Comparison of ENCODE assay signal across 11 mouse cellular contexts in genomic region chr7:66442501-66443369, GRCm38 (mm10). TPM values are rescaled to one million over a fixed set of nuclear protein-coding genes. Genes with fewer than 3 reads are reported as not detected.
DNase-seq lines count a peak whose midpoint lies in the region; ATAC-seq and TF ChIP-seq lines count a peak whose summit lies in the region.
"Had no signal": no experiment of that assay in that cellular context is flagged by ENCODE, and none has a peak within 500 bp of the region (broad histone marks: within the 10 kb centered on the region; RNA-seq: fewer than 3 reads in every experiment).

No protein-coding gene starts in this region.

- H3K36me3 ChIP-seq in embryonic facial prominence, embryonic 12.5 days, result no peaks in the 10 kb centered on the region
- H3K36me3 ChIP-seq in embryonic facial prominence, embryonic 10.5 days (replicated peaks), result no peaks in the 10 kb centered on the region
- H3K36me3 ChIP-seq in kidney, postnatal 0 days (ENCODE audit: insufficient read depth, low read length), result no peaks in the 10 kb centered on the region
- no peaks in the 10 kb centered on the region for H3K36me3 ChIP-seq in liver, postnatal 0 days (replicated peaks; ENCODE audit: insufficient read depth, low read length)

- H3K9ac ChIP-seq in embryonic facial prominence, embryonic 12.5 days, result no peak overlapping the region
- H3K9ac ChIP-seq in kidney, postnatal 0 days (ENCODE audit: low read depth, low read length), result no peak overlapping the region
- H3K9ac ChIP-seq in liver, postnatal 0 days (replicated peaks), result no peak overlapping the region

- TF ChIP-seq CTCF in kidney, postnatal 0 days (IDR thresholded peaks at IDR 0.05; ENCODE audit: low read depth), result no peak
- no peak for TF ChIP-seq CTCF in liver, postnatal 0 days (IDR thresholded peaks at IDR 0.05; ENCODE audit: low read depth)

- peaks cover 19% of the 10 kb centered on the region for H3K4me1 ChIP-seq in embryonic facial prominence, embryonic 12.5 days
- peaks cover 34% of the 10 kb centered on the region for H3K4me1 ChIP-seq in embryonic facial prominence, embryonic 10.5 days
- H3K4me1 ChIP-seq in kidney, postnatal 0 days (replicated peaks; ENCODE audit: insufficient read depth, low read length), result peaks cover 18% of the 10 kb centered on the region
- H3K4me1 ChIP-seq in liver, postnatal 0 days (ENCODE audit: insufficient read depth), result no peaks in the 10 kb centered on the region

- peak overlapping the region; percentile 12; the same call in 1 of the 2 replicates for H3K27ac ChIP-seq in embryonic facial prominence, embryonic 12.5 days
- H3K27ac ChIP-seq in embryonic facial prominence, embryonic 10.5 days (replicated peaks), result no peak overlapping the region; the same call in 1 of the 2 replicates
- peak overlapping the region; percentile 42; the same call in 1 of the 2 replicates for H3K27ac ChIP-seq in kidney, postnatal 0 days
- no peak overlapping the region for H3K27ac ChIP-seq in liver, postnatal 0 days (ENCODE audit: low read depth)

- intact Hi-C loops in gastrocnemius, postnatal 14 days (cut with DNase I; ENCODE audit: low total_unique reads), result no loop called here

- no peak overlapping the region for H3K4me3 ChIP-seq in embryonic facial prominence, embryonic 12.5 days
- H3K4me3 ChIP-seq in embryonic facial prominence, embryonic 10.5 days, result no peak overlapping the region
- H3K4me3 ChIP-seq in kidney, postnatal 0 days (replicated peaks; ENCODE audit: low read depth, low read length), result no peak overlapping the region
- no peak overlapping the region for H3K4me3 ChIP-seq in liver, postnatal 0 days (ENCODE audit: low read depth, low read length)
- H3K4me3 ChIP-seq: erythroblast, embryonic 14.5 days had no signal

- no peak for TF ChIP-seq EP300 in liver, postnatal 0 days (IDR thresholded peaks at IDR 0.05; ENCODE audit: low read depth)

- DNase-seq in embryonic facial prominence, embryonic 10.5 days (ENCODE audit: low spot score), result no peak
- peak; percentile 62 for DNase-seq in kidney, postnatal 0 days (ENCODE audit: low spot score)
- DNase-seq in kidney, adult 8-10 months, result no peak
- DNase-seq in gastrocnemius, postnatal 14 days, result peak; percentile 57
- DNase-seq in lung, postnatal 10 days, result peak; percentile 50
- no peak for DNase-seq in liver, postnatal 0 days
- no peak for DNase-seq in cerebellum, postnatal 25 days
- DNase-seq: B cell, adult 2 months had no signal

- H3K27me3 ChIP-seq in embryonic facial prominence, embryonic 12.5 days, result no peaks in the 10 kb centered on the region
- H3K27me3 ChIP-seq in embryonic facial prominence, embryonic 10.5 days (replicated peaks; ENCODE audit: low read depth, poor library complexity, severe bottlenecking), result 0 out of 2 replicates have a peak, but pooled peaks cover 4% of the 10 kb centered on the region
- H3K27me3 ChIP-seq in kidney, postnatal 0 days (ENCODE audit: insufficient read depth, low read length), result no peaks in the 10 kb centered on the region
- no peaks in the 10 kb centered on the region for H3K27me3 ChIP-seq in liver, postnatal 0 days (ENCODE audit: insufficient read depth, low read length)

- H3K9me3 ChIP-seq in embryonic facial prominence, embryonic 12.5 days, result no peaks in the 10 kb centered on the region
- H3K9me3 ChIP-seq in embryonic facial prominence, embryonic 10.5 days, result no peaks in the 10 kb centered on the region
- no peaks in the 10 kb centered on the region for H3K9me3 ChIP-seq in kidney, postnatal 0 days (replicated peaks; ENCODE audit: low read length)
- H3K9me3 ChIP-seq in liver, postnatal 0 days (ENCODE audit: low read length), result no peaks in the 10 kb centered on the region

- no peak overlapping the region for H3K4me2 ChIP-seq in embryonic facial prominence, embryonic 12.5 days (replicated peaks)
- no peak overlapping the region for H3K4me2 ChIP-seq in kidney, postnatal 0 days (ENCODE audit: low read length)
- no peak overlapping the region for H3K4me2 ChIP-seq in liver, postnatal 0 days (ENCODE audit: low read depth, low read length)

- ATAC-seq in embryonic facial prominence, embryonic 12.5 days (ENCODE audit: insufficient number of reproducible peaks, insufficient read depth, low FRiP score, low TSS enrichment), result no peak
- no peak for ATAC-seq in kidney, postnatal 0 days (replicated peaks; ENCODE audit: low FRiP score, low read depth)
- no peak for ATAC-seq in liver, postnatal 0 days

- 57% methylated on average over 15 of the region's 15 CpGs for WGBS in embryonic facial prominence, embryonic 12.5 days
- WGBS in embryonic facial prominence, embryonic 10.5 days, result 64% methylated on average over 15 of the region's 15 CpGs
- WGBS in kidney, postnatal 0 days, result 42% methylated on average over 15 of the region's 15 CpGs
- 64% methylated on average over 15 of the region's 15 CpGs for WGBS in liver, postnatal 0 days (ENCODE audit: insufficient replicate concordance)

RNA-seq across cellular contexts. Expression of gene Aldh1a3, which starts 15.4 kb away (rescaled TPM):
- 39.5 and 56.9 TPM in 2 replicates for polyA plus RNA-seq in embryonic facial prominence, embryonic 12.5 days (2016; fragmentation: Nextera tagmentation; extraction: Ambion mirVana)
- 39.7 and 47.1 TPM in 2 replicates for polyA plus RNA-seq in embryonic facial prominence, embryonic 10.5 days (2016; fragmentation: Nextera tagmentation; extraction: Ambion mirVana)
- polyA plus RNA-seq in kidney, postnatal 0 days (2015; fragmentation: Nextera tagmentation; extraction: Ambion mirVana), result 47.0 and 54.1 TPM in 2 replicates
- 1 to 10 TPM; 2.1 to 6.0 TPM for total RNA-seq in gastrocnemius, postnatal 14 days (2021)
- polyA plus RNA-seq in liver, postnatal 0 days (2015; fragmentation: Nextera tagmentation; extraction: Ambion mirVana), result 1.3 and 1.4 TPM in 2 replicates
- total RNA-seq: hematopoietic stem cell, adult 5-6 weeks had no signal
- polyA plus RNA-seq: erythroblast, embryonic 14.5 days had no signal

RNA-seq across cellular contexts. Expression of gene Lrrk1, which starts 54.6 kb away (rescaled TPM):
- polyA plus RNA-seq in embryonic facial prominence, embryonic 12.5 days (2016; fragmentation: Nextera tagmentation; extraction: Ambion mirVana), result 12.2 and 12.4 TPM in 2 replicates
- 8.5 and 8.7 TPM in 2 replicates for polyA plus RNA-seq in embryonic facial prominence, embryonic 10.5 days (2016; fragmentation: Nextera tagmentation; extraction: Ambion mirVana)
- polyA plus RNA-seq in kidney, postnatal 0 days (2015; fragmentation: Nextera tagmentation; extraction: Ambion mirVana), result 8.5 and 10.4 TPM in 2 replicates
- 1 to 10 TPM; 4.8 to 6.9 TPM for total RNA-seq in gastrocnemius, postnatal 14 days (2021)
- 2.6 and 3.0 TPM in 2 replicates for polyA plus RNA-seq in liver, postnatal 0 days (2015; fragmentation: Nextera tagmentation; extraction: Ambion mirVana)

Comparison
In these comparisons a context has a peak if more than half of its experiments do, and no peak if none do; other contexts are left out.
1. H3K27ac ChIP-seq: peak in embryonic facial prominence, embryonic 12.5 days (single experiment) and kidney, postnatal 0 days (single experiment); none in embryonic facial prominence, embryonic 10.5 days (single experiment) and liver, postnatal 0 days (single experiment).
2. DNase-seq: peak in kidney, postnatal 0 days (single experiment), gastrocnemius, postnatal 14 days (single experiment) and lung, postnatal 10 days (single experiment); none in embryonic facial prominence, embryonic 10.5 days (single experiment), kidney, adult 8-10 months (0 of 2), liver, postnatal 0 days (single experiment) and cerebellum, postnatal 25 days (0 of 2).
3. RNA of gene Aldh1a3, which starts 15.4 kb away (polyA plus RNA-seq): 39.5 to 56.9 TPM in embryonic facial prominence, embryonic 12.5 days, 47.0 to 54.1 TPM in kidney, postnatal 0 days and 39.7 to 47.1 TPM in embryonic facial prominence, embryonic 10.5 days; 1.3 to 1.4 TPM in liver, postnatal 0 days; every median in the first group is over 10 times any median in the second.